Mouse (Mus musculus): ENCODE data around the gene Dpysl5.

DNA sequence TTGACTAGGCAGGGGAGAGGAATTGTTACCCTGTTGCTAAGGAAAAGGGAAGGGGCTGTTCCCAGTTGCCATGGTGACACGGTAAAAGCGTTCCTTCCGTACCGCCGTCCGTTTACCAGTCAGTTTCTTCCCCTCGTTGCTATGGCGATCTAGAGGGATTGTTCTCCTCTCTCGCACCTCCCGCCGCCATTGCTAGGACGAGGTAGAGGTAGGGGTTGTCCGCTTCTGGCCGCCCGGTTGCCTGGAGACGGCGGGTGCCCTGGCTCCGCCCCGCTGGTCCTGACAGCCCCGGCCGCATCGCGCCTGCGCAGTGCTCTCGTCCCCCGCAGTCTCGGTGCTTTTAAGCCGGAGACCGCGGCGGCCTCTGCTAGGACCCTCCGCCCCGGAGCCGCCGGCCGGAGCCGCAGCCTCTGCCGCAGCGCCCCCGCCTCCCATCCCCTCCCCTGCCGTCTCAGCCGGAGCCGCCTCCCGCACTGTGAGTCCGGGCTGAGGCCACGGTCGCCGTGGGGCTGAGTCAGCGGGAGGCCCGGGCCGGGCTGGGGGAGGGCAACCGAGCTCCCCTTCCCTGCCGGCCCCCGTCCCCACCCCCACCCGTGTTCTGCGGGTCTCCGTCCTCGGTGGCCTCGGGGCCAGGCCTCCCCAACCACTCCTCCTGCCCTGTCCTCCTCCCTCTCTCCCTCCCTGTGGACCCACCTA is 103.2 kb downstream of the Dpysl5 start, which contains the start of gene Mapre3:
- TF ChIP-seq CTCF (IDR thresholded peaks at IDR 0.05; ENCODE audit: borderline replicate concordance, control insufficient read depth, extremely low read depth, insufficient read depth, low read length, poor library complexity) (no peak), POLR2A (IDR thresholded peaks at IDR 0.05; ENCODE audit: control insufficient read depth, extremely low read depth, insufficient read depth, low read length, poor library complexity) (no peak)
